Mouse (Mus musculus) stomach, postnatal 0 days (tissue): Measurements from ENCODE around the gene Cc2d1b.

Experiments used
- CTCF ChIP-seq: IDR thresholded peaks from 2 replicates; pipeline ENCODE4 v1.5.1; 2016; ENCODE audit warnings: antibody characterized with exemption, low read depth, mild to moderate bottlenecking, moderate library complexity
- EP300 ChIP-seq: optimal IDR thresholded peaks from 2 replicates; pipeline ENCODE3; 2016; ENCODE audit warnings: antibody characterized with exemption

- TF ChIP-seq CTCF: no peak
- no peak for TF ChIP-seq EP300
Measured at GRCm38 (mm10) chr4:108572644-108573043, 47.1 kb upstream of the Cc2d1b start.
